ENCODE assay signal across 26 mouse cellular contexts in genomic region chr13:32370135-32370534, GRCm38 (mm10). TPM values are rescaled to one million over a fixed set of nuclear protein-coding genes. Genes with fewer than 3 reads are reported as not detected.
DNase-seq lines count a peak whose midpoint lies in the region; TF ChIP-seq lines count a peak whose summit lies in the region.
"Had no signal": no experiment of that assay in that cellular context is flagged by ENCODE, and none has a peak within 500 bp of the region (broad histone marks: within the 10 kb centered on the region; RNA-seq: fewer than 3 reads in every experiment).

No protein-coding gene starts in this region.

- peaks cover 9% of the 10 kb centered on the region for H3K4me1 ChIP-seq in embryonic fibroblast, embryonic 13.5 days (ENCODE audit: control insufficient read depth, insufficient read depth, low read length)
- H3K4me1 ChIP-seq: embryonic facial prominence, embryonic 10.5 days; embryonic facial prominence, embryonic 15.5 days; forebrain, embryonic 10.5 days; forebrain, embryonic 15.5 days; heart, embryonic 13.5 days; hindbrain, embryonic 15.5 days; kidney, embryonic 15.5 days; limb, embryonic 13.5 days; lung, embryonic 15.5 days; neural tube, embryonic 13.5 days had no signal

- peak overlapping the region; percentile 65 for H3K27ac ChIP-seq in embryonic fibroblast, embryonic 13.5 days (ENCODE audit: insufficient read depth, low read length)
- H3K27ac ChIP-seq: embryonic facial prominence, embryonic 10.5 days; embryonic facial prominence, embryonic 15.5 days; forebrain, embryonic 10.5 days; forebrain, embryonic 15.5 days; heart, adult 2 months; heart, embryonic 13.5 days; hindbrain, embryonic 15.5 days; kidney, embryonic 15.5 days; left cerebral cortex, adult 2 months; limb, embryonic 13.5 days; lung, embryonic 15.5 days; neural tube, embryonic 13.5 days had no signal

- peak; percentile 6 for DNase-seq in adrenal gland, adult 2 months
- DNase-seq in adrenal gland, postnatal 4 days (ENCODE audit: low spot score in 2 of 2): no peak
- DNase-seq in gastrocnemius, postnatal 25 days: peak; percentile 11
- no peak for DNase-seq in gastrocnemius, adult 8-10 months (ENCODE audit: low spot score in 2 of 2)
- no peak for DNase-seq in spleen, postnatal 14 days (ENCODE audit: low spot score in 2 of 2)
- DNase-seq in spleen, postnatal 4 days (ENCODE audit: low spot score in 2 of 2): no peak
- DNase-seq: cerebellum, adult 8-10 months; cerebellum, postnatal 25 days; gastrocnemius, postnatal 10 days; kidney, adult 11 months; kidney, postnatal 25 days; right cerebral cortex, postnatal 4 days; thymus, postnatal 14 days had no signal

- no peak for TF ChIP-seq POLR2A in embryonic fibroblast, embryonic 13.5 days (IDR thresholded peaks at IDR 0.05; ENCODE audit: low read depth, low read length)

- TF ChIP-seq CTCF in embryonic fibroblast, embryonic 13.5 days (IDR thresholded peaks at IDR 0.05; ENCODE audit: borderline replicate concordance, insufficient read depth, low read length): no peak

- no peak overlapping the region for H3K4me3 ChIP-seq in embryonic fibroblast, embryonic 13.5 days (ENCODE audit: insufficient read depth, low read length)
- H3K4me3 ChIP-seq: embryonic facial prominence, embryonic 10.5 days; embryonic facial prominence, embryonic 15.5 days; forebrain, embryonic 10.5 days; forebrain, embryonic 15.5 days; heart, adult 2 months; heart, embryonic 13.5 days; hindbrain, embryonic 15.5 days; kidney, embryonic 15.5 days; left cerebral cortex, adult 2 months; limb, embryonic 13.5 days; lung, embryonic 15.5 days; neural tube, embryonic 13.5 days had no signal

RNA-seq across cellular contexts. Expression of gene Gmds, which starts 31.6 kb away (rescaled TPM):
- total RNA-seq in adrenal gland, adult 2 months (2021): 1 to 10 TPM; 5.7 to 6.9 TPM
- polyA plus RNA-seq in adrenal gland, adult 2 months (2012; rRNA removed): 8.6 and 12.0 TPM in 2 replicates
- 10 to 100 TPM in 1 of 2 experiments, 1 to 10 TPM in 1; 8.5 to 11.5 TPM for total RNA-seq in adrenal gland, postnatal 4 days (2021)
- 1 to 10 TPM; 1.9 to 2.3 TPM for total RNA-seq in gastrocnemius, postnatal 25 days (2021)
- total RNA-seq in gastrocnemius, adult 8-10 months (2022): 1 to 10 TPM in 3 of 4 experiments, under 1 TPM in 1; 0.94 to 2.6 (median 1.4) TPM
- polyA plus RNA-seq in embryonic fibroblast, embryonic 13.5 days (2011; ENCODE audit: insufficient read length, low read depth, missing spikeins): 12.9 and 19.1 TPM in 2 replicates

Comparison
In these comparisons a context has a peak if more than half of its experiments do, and no peak if none do; other contexts are left out.
1. DNase-seq: peak in adrenal gland, adult 2 months (single experiment) and gastrocnemius, postnatal 25 days (single experiment); none in adrenal gland, postnatal 4 days (0 of 2), gastrocnemius, adult 8-10 months (0 of 2), spleen, postnatal 14 days (0 of 2) and spleen, postnatal 4 days (0 of 2).